Mouse (Mus musculus) cerebellum, adult 18-20 months (tissue): ENCODE measurements around the gene Dock2.

Source experiments
- DNase-seq, 2 experiments: peaks; one replicate each; pipeline ENCODE4 v3.0.0; 2021

Gene Dock2

GRCm38 (mm10) chr11:34181214-34182117 lies 602.2 kb downstream of the Dock2 start:
- DNase-seq = peak in 1 of 2 experiments; percentile 4

DNA sequence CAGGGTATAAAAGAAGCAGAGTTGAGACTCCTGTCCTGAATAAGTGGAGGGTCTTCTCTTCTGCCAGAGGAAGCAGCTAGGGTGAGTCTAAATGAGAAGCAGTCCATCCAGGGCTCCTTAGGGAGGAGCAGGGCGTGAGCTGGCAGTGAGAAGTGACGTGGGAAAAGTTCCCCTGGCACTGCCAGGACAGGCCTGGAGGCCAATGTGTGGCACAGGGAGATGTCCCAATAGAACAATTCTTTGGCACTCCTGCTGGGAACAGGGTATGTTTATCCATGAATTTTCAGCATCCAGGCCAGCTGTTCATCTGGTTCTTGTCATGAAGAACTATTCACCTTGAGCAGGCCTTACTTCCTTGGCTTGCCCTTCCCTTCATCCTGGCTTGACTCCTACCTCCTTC lies 604.9 kb downstream of the Dock2 start:
- no peak for DNase-seq
